Mouse (Mus musculus): ENCODE results near the gene Clps.

Gene Clps

GRCm38 (mm10) chr17:28530506-28530905, 30.1 kb downstream of the Clps start, which contains the start of gene Armc12:
Gene Armc12, plus strand, starts transcription at chr17:28530806.
- DNase-seq (ENCODE audit: low read depth, low spot score) = no peak

GRCm38 (mm10) chr17:28529116-28529515, 31.4 kb downstream of the Clps start:
- H3K27me3 ChIP-seq (ENCODE audit: control insufficient read depth, insufficient read depth, low read length, poor library complexity, severe bottlenecking) = no peaks in the 10 kb centered on the region
- H3K36me3 ChIP-seq (ENCODE audit: control insufficient read depth, insufficient read depth, low read length, poor library complexity, severe bottlenecking) = no peaks in the 10 kb centered on the region
- no peak for DNase-seq (ENCODE audit: low read depth, low spot score)

More at GRCm38 (mm10) chr17:28530506-28530905, 30.1 kb downstream of the Clps start, which contains the start of gene Armc12:
- no peaks in the 10 kb centered on the region for H3K27me3 ChIP-seq (ENCODE audit: control insufficient read depth, insufficient read depth, low read length, poor library complexity, severe bottlenecking)
- no peaks in the 10 kb centered on the region for H3K36me3 ChIP-seq (ENCODE audit: control insufficient read depth, insufficient read depth, low read length, poor library complexity, severe bottlenecking)

GRCm38 (mm10) chr17:28528043-28528351, 32.6 kb downstream of the Clps start:
- peak; percentile 90 for DNase-seq (ENCODE audit: low read depth, low spot score)
- Histone ChIP-seq H3K36me3 (ENCODE audit: control insufficient read depth, insufficient read depth, low read length, poor library complexity, severe bottlenecking) (0 out of 2 replicates have a peak, but pooled peaks cover 1% of the 10 kb centered on the region), H3K27me3 (ENCODE audit: control insufficient read depth, insufficient read depth, low read length, poor library complexity, severe bottlenecking) (no peaks in the 10 kb centered on the region)

DNA sequence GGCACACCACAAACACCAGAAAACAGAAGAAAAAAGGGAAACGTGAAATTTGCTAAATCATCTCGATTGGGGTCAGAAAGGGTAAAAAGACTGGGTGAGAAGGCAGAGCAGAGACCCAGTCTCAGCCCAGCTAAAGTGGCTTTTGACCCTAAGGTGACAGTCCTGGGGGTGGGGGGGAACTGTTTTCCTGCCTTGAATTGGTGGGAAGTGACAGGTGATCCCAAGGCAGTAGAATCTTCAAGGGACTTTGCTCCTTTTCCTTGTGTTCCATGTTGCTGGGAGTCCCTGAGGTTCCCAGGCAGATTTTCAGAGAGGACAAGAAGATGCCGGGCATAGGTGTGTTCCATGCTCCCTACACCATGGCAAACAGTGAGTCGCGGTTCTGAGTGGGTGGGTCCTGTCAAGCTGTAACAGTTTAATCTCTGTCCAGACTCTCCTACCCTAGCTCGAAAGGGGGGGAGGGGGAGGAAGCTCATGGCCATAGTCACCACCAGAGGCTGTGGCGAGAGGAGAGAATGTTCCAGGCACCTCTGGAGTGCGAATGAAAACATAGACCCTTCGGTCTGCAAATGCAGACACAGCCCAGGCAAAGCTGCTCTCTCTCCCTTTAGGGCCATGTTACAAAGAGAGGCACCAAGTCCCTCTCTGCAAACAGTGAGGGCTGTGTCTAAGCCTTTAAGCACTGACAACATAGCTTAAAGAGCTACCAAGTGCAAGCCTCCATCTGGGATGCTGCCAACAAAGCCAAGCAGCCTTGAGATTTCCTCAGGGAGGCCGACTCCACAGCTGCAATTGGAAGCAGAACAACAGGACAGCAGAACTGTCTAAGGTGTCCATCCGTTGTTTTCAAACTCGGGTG, 33.2 kb downstream of the Clps start:
- DNase-seq (ENCODE audit: low read depth, low spot score) = no peak
- Histone ChIP-seq H3K27me3 (ENCODE audit: control insufficient read depth, insufficient read depth, low read length, poor library complexity, severe bottlenecking) (no peaks in the 10 kb centered on the region), H3K36me3 (ENCODE audit: control insufficient read depth, insufficient read depth, low read length, poor library complexity, severe bottlenecking) (0 out of 2 replicates have a peak, but pooled peaks cover 1% of the 10 kb centered on the region)

DNA sequence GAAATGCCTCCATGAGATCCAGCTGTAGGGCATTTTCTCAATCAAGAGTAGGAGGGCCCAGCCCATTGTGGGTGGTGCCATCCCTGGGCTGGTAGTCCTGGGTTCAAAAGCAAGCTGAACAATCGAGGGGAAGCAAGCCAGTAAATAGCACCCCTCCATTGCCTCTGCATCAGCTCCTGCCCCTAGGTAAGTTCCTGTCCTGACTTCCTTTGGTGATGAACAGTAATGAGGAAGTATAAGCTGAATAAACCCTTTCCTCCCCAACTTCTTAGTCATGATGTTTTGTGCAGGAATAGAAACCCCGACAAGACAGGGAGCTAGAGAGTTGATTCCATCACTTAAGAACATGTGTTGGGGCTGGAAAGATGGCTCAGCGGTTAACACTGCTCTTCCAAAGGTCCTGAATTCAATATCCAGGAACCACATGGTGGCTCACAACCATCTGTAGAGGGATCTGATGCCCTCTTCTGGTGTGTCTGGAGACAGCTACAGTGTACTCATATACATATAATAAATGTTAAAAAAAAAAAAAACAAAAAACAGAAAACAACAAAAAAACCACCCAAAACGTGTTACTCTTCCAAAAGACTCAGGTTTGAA, 35.6 kb downstream of the Clps start:
- Histone ChIP-seq H3K36me3 (ENCODE audit: control insufficient read depth, insufficient read depth, low read length, poor library complexity, severe bottlenecking) (0 out of 2 replicates have a peak, but pooled peaks cover 1% of the 10 kb centered on the region), H3K27me3 (ENCODE audit: control insufficient read depth, insufficient read depth, low read length, poor library complexity, severe bottlenecking) (no peaks in the 10 kb centered on the region)
- peak; percentile 46 for DNase-seq (ENCODE audit: low read depth, low spot score)

GRCm38 (mm10) chr17:28524009-28524695, 36.4 kb downstream of the Clps start:
- DNase-seq (ENCODE audit: low read depth, low spot score) = peak; percentile 71
- Histone ChIP-seq H3K27me3 (ENCODE audit: control insufficient read depth, insufficient read depth, low read length, poor library complexity, severe bottlenecking) (no peaks in the 10 kb centered on the region), H3K36me3 (ENCODE audit: control insufficient read depth, insufficient read depth, low read length, poor library complexity, severe bottlenecking) (0 out of 2 replicates have a peak, but pooled peaks cover 1% of the 10 kb centered on the region)

DNA sequence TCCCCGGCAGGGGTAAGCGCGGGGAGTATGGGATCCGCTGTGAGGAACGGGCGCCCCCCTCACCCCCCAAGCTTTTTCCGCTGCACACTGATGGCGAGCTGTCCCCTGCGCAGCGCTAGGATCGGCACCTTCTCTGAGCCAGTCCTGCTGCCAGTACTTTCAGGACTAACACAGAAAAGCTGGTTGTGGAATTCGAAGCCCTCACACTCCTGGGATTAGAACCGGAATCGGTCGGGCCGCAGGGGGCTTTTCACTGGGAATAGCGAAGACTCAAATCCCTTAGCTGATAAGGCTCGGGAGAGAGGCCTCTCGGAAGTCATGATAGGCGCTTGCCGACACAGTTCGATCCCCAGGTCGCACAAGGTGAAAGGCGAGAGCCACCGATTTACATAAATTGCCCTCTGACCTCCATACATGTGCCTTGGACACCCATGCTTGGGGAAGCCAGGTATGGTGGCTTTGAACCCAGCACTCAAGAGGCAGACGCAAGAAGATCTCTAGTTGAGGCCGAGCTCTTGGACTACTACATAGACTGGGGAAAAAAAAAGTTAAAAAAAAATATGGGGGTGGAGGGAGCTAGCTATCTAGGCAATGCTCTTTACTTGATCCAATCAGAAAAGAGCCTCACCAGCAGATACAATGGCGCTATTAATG, 37.1 kb downstream of the Clps start:
- H3K36me3 ChIP-seq (ENCODE audit: control insufficient read depth, insufficient read depth, low read length, poor library complexity, severe bottlenecking) = 0 out of 2 replicates have a peak, but pooled peaks cover 1% of the 10 kb centered on the region
- peak; percentile 43 for DNase-seq (ENCODE audit: low read depth, low spot score)
- H3K27me3 ChIP-seq (ENCODE audit: control insufficient read depth, insufficient read depth, low read length, poor library complexity, severe bottlenecking) = no peaks in the 10 kb centered on the region

GRCm38 (mm10) chr17:28522623-28523354, 37.8 kb downstream of the Clps start:
- Histone ChIP-seq H3K27me3 (ENCODE audit: control insufficient read depth, insufficient read depth, low read length, poor library complexity, severe bottlenecking) (no peaks in the 10 kb centered on the region), H3K36me3 (ENCODE audit: control insufficient read depth, insufficient read depth, low read length, poor library complexity, severe bottlenecking) (0 out of 2 replicates have a peak, but pooled peaks cover 1% of the 10 kb centered on the region)
- peak; percentile 96 for DNase-seq (ENCODE audit: low read depth, low spot score)

GRCm38 (mm10) chr17:28521920-28522319, 38.6 kb downstream of the Clps start:
- 0 out of 2 replicates have a peak, but pooled peaks cover 1% of the 10 kb centered on the region for H3K36me3 ChIP-seq (ENCODE audit: control insufficient read depth, insufficient read depth, low read length, poor library complexity, severe bottlenecking)
- H3K27me3 ChIP-seq (ENCODE audit: control insufficient read depth, insufficient read depth, low read length, poor library complexity, severe bottlenecking) = no peaks in the 10 kb centered on the region
- no peak for DNase-seq (ENCODE audit: low read depth, low spot score)

GRCm38 (mm10) chr17:28521071-28521726, 39.4 kb downstream of the Clps start:
- DNase-seq (ENCODE audit: low read depth, low spot score) = no peak
- H3K36me3 ChIP-seq (ENCODE audit: control insufficient read depth, insufficient read depth, low read length, poor library complexity, severe bottlenecking) = 0 out of 2 replicates have a peak, but pooled peaks cover 1% of the 10 kb centered on the region
- no peaks in the 10 kb centered on the region for H3K27me3 ChIP-seq (ENCODE audit: control insufficient read depth, insufficient read depth, low read length, poor library complexity, severe bottlenecking)

DNA sequence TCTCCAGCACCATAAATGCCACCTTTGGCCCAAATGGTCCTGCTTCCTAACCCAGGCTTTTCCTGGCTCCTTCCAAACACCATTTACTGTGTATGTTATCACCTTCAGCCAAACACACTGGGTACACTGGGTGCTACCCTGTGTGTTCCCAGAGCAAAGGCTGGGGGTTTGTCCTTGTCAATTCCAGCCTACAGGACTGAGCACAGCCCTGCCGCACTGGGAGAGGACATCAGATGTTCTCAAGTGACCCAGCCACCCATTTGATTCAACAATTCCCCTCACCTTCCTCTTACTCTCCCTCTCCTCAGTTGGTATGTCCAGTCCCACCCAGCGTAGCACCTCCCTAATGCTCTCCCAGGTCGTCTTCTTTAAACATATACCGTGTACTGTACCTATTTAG, 40.0 kb downstream of the Clps start:
- DNase-seq (ENCODE audit: low read depth, low spot score) = no peak
- H3K27me3 ChIP-seq (ENCODE audit: control insufficient read depth, insufficient read depth, low read length, poor library complexity, severe bottlenecking) = no peaks in the 10 kb centered on the region
- 0 out of 2 replicates have a peak, but pooled peaks cover 1% of the 10 kb centered on the region for H3K36me3 ChIP-seq (ENCODE audit: control insufficient read depth, insufficient read depth, low read length, poor library complexity, severe bottlenecking)

DNA sequence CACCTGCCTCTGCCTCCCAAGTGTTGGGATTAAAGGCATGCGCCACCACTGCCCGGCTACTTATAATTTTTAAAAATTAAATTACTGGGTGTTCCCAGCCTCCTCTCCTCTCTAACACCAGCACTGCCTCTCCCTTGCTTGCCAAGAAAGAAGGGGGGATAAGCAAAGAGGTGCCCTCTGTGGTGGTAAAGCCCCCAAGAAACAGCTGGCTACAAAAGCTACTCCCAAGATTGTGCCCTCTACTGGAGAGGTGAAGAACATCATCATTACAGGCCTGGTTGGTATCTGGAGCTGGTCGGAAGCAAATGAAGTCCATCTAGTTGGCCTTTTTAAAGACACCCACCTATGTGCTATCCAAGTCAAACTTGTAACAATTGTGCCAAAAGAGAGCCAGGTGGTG, 40.7 kb downstream of the Clps start:
- Histone ChIP-seq H3K27me3 (ENCODE audit: control insufficient read depth, insufficient read depth, low read length, poor library complexity, severe bottlenecking) (no peaks in the 10 kb centered on the region), H3K36me3 (ENCODE audit: control insufficient read depth, insufficient read depth, low read length, poor library complexity, severe bottlenecking) (0 out of 2 replicates have a peak, but pooled peaks cover 1% of the 10 kb centered on the region)
- peak; percentile 63 for DNase-seq (ENCODE audit: low read depth, low spot score)

- DNase-seq (ENCODE audit: low read depth, low spot score) = no peak
- no peaks in the 10 kb centered on the region for H3K27me3 ChIP-seq (ENCODE audit: control insufficient read depth, insufficient read depth, low read length, poor library complexity, severe bottlenecking)
- H3K36me3 ChIP-seq (ENCODE audit: control insufficient read depth, insufficient read depth, low read length, poor library complexity, severe bottlenecking) = 0 out of 2 replicates have a peak, but pooled peaks cover 1% of the 10 kb centered on the region
Measured at GRCm38 (mm10) chr17:28518615-28519071, 41.9 kb downstream of the Clps start.
